Mouse (Mus musculus) urinary bladder, postnatal 25 days (tissue): ENCODE data around the gene Gm47996.

Source experiments
- DNase-seq: peaks from one replicate; pipeline ENCODE4 v3.0.0; 2022; ENCODE audit warnings: low spot score

The Gm47996 gene

DNA sequence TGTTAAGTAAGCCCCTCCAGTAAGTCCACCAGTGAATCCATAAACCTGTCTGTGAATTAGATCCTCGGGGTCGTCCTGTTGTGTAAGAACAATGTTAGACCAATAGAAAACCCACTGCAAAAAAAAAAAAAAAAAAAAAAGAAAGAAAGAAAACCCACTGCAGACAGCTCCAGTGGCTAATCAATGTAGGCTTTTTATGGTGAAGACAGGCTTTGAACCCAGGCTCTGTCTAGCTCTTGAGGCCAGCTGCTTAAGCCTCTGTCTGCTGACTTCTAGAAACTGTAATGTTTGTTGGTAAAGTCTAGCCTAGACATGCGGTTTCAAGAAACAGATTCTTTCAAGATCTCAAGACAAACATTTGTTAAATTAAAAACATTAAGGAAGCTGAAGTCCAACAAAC lies 40.2 kb downstream of the Gm47996 start:
- DNase-seq: no peak

DNA sequence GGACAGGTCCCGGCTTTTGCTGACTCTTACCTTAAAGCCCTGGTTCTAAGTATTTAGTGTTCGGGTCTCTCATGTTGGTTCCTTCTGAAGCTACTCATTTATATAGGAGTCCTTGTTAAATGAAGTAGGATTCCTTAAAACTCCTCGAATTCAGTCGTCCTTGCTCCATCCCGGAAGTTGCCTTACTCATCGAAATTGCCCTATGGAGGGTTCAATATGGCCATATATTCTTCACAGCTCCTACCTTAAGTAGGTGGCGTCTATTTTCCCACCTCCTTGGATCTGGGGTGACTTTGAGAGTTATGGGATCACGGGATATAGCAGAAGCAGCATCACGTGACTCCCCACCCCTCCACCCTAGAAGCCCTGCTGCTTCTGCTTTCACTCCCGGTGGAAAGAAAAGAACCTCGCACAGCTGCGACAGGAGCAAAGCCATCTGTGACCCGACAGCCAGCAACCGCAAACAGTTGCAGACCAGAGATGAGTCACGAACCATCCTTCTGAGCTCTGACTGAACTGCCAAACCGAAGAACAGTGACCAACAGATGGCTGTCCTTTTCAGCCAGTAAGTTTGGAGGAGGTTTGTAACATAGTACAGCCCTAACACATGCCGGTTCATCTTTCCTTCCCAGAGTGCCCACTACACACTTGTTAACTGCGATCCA lies 40.7 kb downstream of the Gm47996 start:
- DNase-seq: peak; percentile 29

DNA sequence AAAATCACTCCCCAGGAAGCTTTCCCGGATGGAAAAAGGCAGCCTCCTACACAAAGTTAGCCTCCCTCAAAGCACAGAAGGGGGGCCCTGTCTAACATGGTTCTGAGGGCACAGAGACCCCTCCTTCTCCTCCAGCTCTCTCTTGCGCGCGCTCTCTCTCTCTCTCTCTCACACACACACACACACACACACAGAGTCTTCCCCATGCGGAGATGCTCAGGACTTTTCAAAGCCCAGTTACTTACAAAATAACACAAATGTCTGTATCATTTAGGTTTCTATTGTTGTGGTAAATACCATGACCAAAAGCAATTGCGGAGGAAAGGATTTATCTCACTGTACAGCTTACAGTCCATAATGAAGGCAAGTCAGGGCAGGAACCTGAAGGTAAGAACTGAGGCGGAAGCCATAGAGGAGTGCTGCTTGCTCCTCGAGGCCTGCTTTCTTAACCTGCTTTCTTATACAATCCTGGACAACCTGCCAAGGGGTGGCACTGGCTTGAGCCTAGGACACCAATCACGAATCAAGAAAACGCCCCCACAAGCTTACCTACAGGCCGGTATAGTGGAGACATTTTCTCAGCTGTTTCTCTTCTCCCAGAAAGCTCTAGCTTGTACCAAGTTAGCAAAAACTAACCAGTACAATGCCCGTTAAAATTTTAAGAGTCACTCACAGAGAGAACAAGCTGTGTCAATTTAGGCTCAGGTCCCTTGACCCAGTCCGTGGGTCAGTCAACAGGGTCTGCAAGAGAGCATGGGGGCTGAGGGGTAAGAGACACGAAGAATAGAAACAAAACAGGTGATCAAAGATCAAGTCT lies 41.5 kb downstream of the Gm47996 start:
- no peak for DNase-seq

DNA sequence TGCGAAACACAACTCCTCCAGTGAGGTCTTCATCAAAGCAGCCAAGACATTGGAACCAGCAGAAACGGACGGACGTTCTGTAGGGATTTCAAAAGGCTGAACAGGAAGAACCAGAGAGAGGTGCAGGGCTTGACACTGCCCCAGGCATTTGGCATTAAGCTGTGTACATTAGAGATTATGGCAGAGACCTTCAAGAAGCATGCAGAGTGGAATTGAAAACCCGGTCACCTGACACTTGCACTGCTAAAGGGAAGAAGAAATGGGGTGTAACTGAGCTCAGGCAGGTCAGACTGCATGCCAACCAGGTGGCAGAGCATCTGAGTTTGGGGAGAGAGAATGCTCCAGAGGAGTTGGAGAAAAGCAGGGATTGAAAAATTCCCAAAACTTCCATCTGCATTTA lies 45.5 kb downstream of the Gm47996 start:
- no peak for DNase-seq

DNA sequence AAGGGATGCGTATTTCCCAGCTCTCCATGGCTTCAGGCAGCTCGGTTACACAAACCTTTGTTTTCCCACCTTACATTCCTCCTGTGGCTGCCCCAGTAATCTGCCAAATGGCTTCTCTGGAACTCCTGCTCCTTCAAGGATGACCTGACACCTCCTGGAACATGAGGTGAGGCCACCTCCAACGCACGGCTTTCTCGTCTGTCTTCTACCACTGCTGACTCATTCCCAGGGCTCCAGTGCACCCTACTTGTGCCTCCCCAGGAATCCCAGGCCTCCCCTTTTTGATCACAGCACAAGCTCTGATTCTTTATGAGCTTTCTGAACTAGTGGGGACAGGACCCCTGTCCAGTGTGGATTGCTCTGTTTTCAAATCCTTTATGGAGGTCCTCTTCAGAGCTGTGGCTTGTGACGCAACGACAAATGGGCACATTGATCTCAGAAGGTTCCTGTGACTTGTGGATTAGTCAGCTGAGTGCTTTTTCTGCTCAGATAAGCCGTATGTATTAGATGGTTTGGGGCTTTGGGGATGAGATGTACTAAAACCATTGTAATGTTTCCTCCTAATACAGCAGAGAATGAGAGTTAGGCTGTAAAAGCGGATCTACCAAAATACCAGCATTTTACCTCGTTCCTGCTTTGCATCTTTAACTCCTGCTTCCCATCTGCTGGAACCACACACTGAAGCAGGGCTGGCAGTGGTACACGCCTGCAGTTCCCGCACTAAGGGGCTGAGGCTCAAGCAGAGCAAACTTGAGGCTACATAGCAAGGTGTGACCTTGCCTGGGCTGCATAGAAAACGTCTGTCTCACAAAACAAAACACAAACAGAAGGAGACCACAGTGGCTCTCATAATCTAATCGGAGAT lies 48.4 kb downstream of the Gm47996 start:
- no peak for DNase-seq

GRCm38 (mm10) chr1:151259061-151259460 lies 49.1 kb downstream of the Gm47996 start:
- no peak for DNase-seq
